Mouse (Mus musculus) small intestine, adult 2 months (tissue): Measurements from ENCODE around the gene Hoxd9. TPM values are rescaled to one million over a fixed set of nuclear protein-coding genes. Genes with fewer than 3 reads are reported as not detected.
A peak's percentile ranks its signal among the peaks of the same experiment; 100 is the strongest.

Experiments
- H3K27ac ChIP-seq: fragments of 200-500 bp; 2 replicates; pipeline ENCODE4 v1.5.1; 2012; ENCODE audit warnings: low read depth, low read length, control low read depth, inconsistent platforms; ENCODE audit not compliant: insufficient read depth
- H3K27me3 ChIP-seq: fragments of 200-500 bp; 2 replicates; pipeline ENCODE4 v1.6.1; 2012; ENCODE audit warnings: mild to moderate bottlenecking, moderate library complexity, low read length, inconsistent platforms; ENCODE audit not compliant: control insufficient read depth, insufficient read depth
- H3K36me3 ChIP-seq: fragments of 200-500 bp; 2 replicates; pipeline ENCODE4 v1.6.1; 2012; ENCODE audit warnings: mild to moderate bottlenecking, low read length, control low read depth, inconsistent platforms; ENCODE audit not compliant: control insufficient read depth, insufficient read depth
- H3K4me1 ChIP-seq: fragments of 200-500 bp; 2 replicates; pipeline ENCODE4 v1.6.1; 2012; ENCODE audit warnings: low read length, inconsistent platforms, mixed read lengths; ENCODE audit not compliant: control insufficient read depth, insufficient read depth, insufficient read length
- H3K4me3 ChIP-seq: fragments of 200-500 bp; 2 replicates; pipeline ENCODE4 v1.5.1; 2012; ENCODE audit warnings: low read depth, mild to moderate bottlenecking, control low read depth, inconsistent platforms, low read length, moderate library complexity
- CTCF ChIP-seq: fragments of 200-500 bp; IDR thresholded peaks from 2 replicates; pipeline ENCODE4 v1.5.1; 2012; ENCODE audit warnings: low read depth, mild to moderate bottlenecking, control low read depth, inconsistent platforms, low read length, moderate library complexity, mixed read lengths; ENCODE audit not compliant: insufficient replicate concordance, insufficient read length; ENCODE audit errors: extremely low read depth
- POLR2A ChIP-seq: fragments of 200-500 bp; IDR thresholded peaks from 2 replicates; pipeline ENCODE4 v1.6.1; 2012; ENCODE audit warnings: low read depth, mild to moderate bottlenecking, control low read depth, inconsistent platforms, low read length, moderate library complexity
- WGBS: fragments of 180-500 bp; shearing (Covaris S2); methylation state at CpG from one replicate; pipeline ENCODE4 v1.1.7; 2018; 5-methylcytosine and 5-hydroxymethylcytosine counted together
- polyA plus RNA-seq: library from polyadenylated mRNA; depleted of rRNA; stranded (reverse); fragments of >200 nt; gene quantifications from 2 replicates; pipeline ENCODE4 v1.2.3, GENCODE M21; 2012

Gene Hoxd9
- polyA plus RNA-seq, 1 experiment, result 0.34 TPM

GRCm38 (mm10) chr2:74702820-74703219 lies 5.3 kb downstream of the Hoxd9 start:
- no peak overlapping the region for H3K4me3 ChIP-seq
- no peak overlapping the region for H3K27ac ChIP-seq
- H3K4me1 ChIP-seq, result peaks cover 10% of the 10 kb centered on the region
- H3K27me3 ChIP-seq, result peaks cover 79% of the 10 kb centered on the region
- TF ChIP-seq POLR2A (no peak), CTCF (no peak)
- no peaks in the 10 kb centered on the region for H3K36me3 ChIP-seq
- 36% methylated on average over 6 of the region's 6 CpGs for WGBS

- 26% methylated on average over 10 of the region's 10 CpGs for WGBS
- Histone ChIP-seq H3K36me3 (no peaks in the 10 kb centered on the region), H3K27me3 (peaks cover 76% of the 10 kb centered on the region), H3K27ac (no peak overlapping the region), H3K4me3 (no peak overlapping the region), H3K4me1 (peaks cover 6% of the 10 kb centered on the region; the same call in 1 of the 2 replicates)
- TF ChIP-seq CTCF, result no peak
These were observed 5.8 kb downstream of the Hoxd9 start for GRCm38 (mm10) chr2:74703317-74703716.

- H3K27me3 ChIP-seq, result peaks cover 76% of the 10 kb centered on the region
These were observed 6.3 kb downstream of the Hoxd9 start for GRCm38 (mm10) chr2:74703720-74704392.

GRCm38 (mm10) chr2:74704393-74704998 lies 7.0 kb downstream of the Hoxd9 start, which contains the start of gene Hoxd8:
TSS of gene Hoxd8 (plus strand) at chr2:74704615.
- H3K36me3 ChIP-seq, result no peaks in the 10 kb centered on the region
- H3K27ac ChIP-seq, result no peak within 1 kb of the TSS
- H3K27me3 ChIP-seq, result peaks cover 71% of the 10 kb centered on the region
- WGBS, result 2% methylated on average over 52 of the region's 52 CpGs
- peak within 1 kb of the TSS; percentile 63 for H3K4me3 ChIP-seq
- TF ChIP-seq POLR2A (no peak), CTCF (no peak)
- peaks cover 6% of the 10 kb centered on the region; the same call in 1 of the 2 replicates for H3K4me1 ChIP-seq

More at GRCm38 (mm10) chr2:74703720-74704392, 6.3 kb downstream of the Hoxd9 start:
- Histone ChIP-seq H3K36me3 (no peaks in the 10 kb centered on the region), H3K4me3 (no peak overlapping the region), H3K4me1 (peaks cover 6% of the 10 kb centered on the region; the same call in 1 of the 2 replicates), H3K27ac (no peak overlapping the region)
- no peak for TF ChIP-seq POLR2A
- no peak for TF ChIP-seq CTCF
- WGBS, result 16% methylated on average over 26 of the region's 26 CpGs

- H3K27ac ChIP-seq, result no peak overlapping the region
- 3% methylated on average over 62 of the region's 66 CpGs for WGBS
- peaks cover 70% of the 10 kb centered on the region for H3K27me3 ChIP-seq
- no peak for TF ChIP-seq CTCF
- no peak for TF ChIP-seq POLR2A
- peaks cover 6% of the 10 kb centered on the region; the same call in 1 of the 2 replicates for H3K4me1 ChIP-seq
- H3K4me3 ChIP-seq, result peak overlapping the region; percentile 63
- H3K36me3 ChIP-seq, result no peaks in the 10 kb centered on the region
These were observed 7.5 kb downstream of the Hoxd9 start for GRCm38 (mm10) chr2:74704999-74705466.

GRCm38 (mm10) chr2:74705467-74706089 lies 8.1 kb downstream of the Hoxd9 start:
- Histone ChIP-seq H3K27me3 (peaks cover 68% of the 10 kb centered on the region), H3K36me3 (no peaks in the 10 kb centered on the region), H3K4me3 (peak overlapping the region; percentile 63), H3K27ac (no peak overlapping the region), H3K4me1 (peaks cover 6% of the 10 kb centered on the region; the same call in 1 of the 2 replicates)
- no peak for TF ChIP-seq POLR2A
- TF ChIP-seq CTCF, result no peak
- under 1% methylated on average over 84 of the region's 85 CpGs for WGBS
